Mouse (Mus musculus): ENCODE data around the gene Hcn1. TPM values are rescaled to one million over a fixed set of nuclear protein-coding genes. Genes with fewer than 3 reads are reported as not detected.
A peak's percentile ranks its signal among the peaks of the same experiment; 100 is the strongest.

The Hcn1 gene
- polyA plus RNA-seq, 1 experiment from 2014 or later: 1.3 TPM

DNA sequence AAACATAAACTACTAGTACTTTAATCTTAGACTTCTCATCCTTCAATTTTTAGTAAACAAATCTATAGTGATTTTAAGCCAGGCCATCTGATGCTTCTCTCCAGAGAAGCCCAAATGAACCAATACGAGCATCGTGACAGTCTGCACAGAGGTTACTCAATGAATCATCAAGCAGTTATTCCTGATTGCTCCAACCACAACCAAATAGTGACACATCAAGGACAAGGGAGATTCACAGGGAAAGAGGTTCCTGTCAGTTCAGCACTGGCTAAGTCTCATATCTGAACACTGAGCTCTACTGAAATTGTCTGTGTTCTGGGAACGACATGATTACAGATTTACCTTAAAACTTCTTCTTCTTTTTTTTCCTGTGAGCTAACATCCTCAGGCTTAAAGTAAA lies 305.7 kb downstream of the Hcn1 start:
- Histone ChIP-seq H3K36me3 (no peaks in the 10 kb centered on the region), H3K27ac (replicated peaks) (no peak overlapping the region), H3K9ac (no peak overlapping the region), H3K4me3 (no peak overlapping the region), H3K27me3 (no peaks in the 10 kb centered on the region), H3K4me1 (replicated peaks) (no peaks in the 10 kb centered on the region), H3K4me2 (no peak overlapping the region), H3K9me3 (no peaks in the 10 kb centered on the region)
- WGBS: 91% methylated on average over 3 of the region's 3 CpGs
- no peak for ATAC-seq (ENCODE audit: low FRiP score, low read depth)

DNA sequence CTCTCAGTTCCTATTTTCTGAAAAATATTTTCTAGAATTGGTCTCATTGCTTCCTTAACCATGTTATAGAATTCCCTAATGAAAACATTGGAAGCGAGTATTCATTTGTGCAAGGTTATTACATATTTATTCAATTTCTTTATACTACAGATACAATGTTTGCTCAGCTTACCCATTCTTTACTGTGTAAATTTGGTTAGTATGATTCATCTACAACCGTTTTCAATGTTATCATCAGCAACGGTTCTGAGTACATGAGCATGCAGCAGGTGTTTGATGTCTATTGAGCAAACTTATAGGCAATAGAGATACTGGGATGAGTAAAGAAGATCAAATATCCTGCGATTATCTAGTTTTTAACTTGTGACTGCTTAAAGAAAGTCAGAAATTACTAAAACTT lies 327.6 kb downstream of the Hcn1 start:
- no peaks in the 10 kb centered on the region for H3K9me3 ChIP-seq
- H3K27ac ChIP-seq (replicated peaks): no peak overlapping the region
- no peaks in the 10 kb centered on the region for H3K4me1 ChIP-seq (replicated peaks)
- whole genome bisulfite sequencing: 89% methylated on average over 4 of the region's 4 CpGs
- no peaks in the 10 kb centered on the region for H3K27me3 ChIP-seq
- H3K4me2 ChIP-seq: no peak overlapping the region
- H3K4me3 ChIP-seq: no peak overlapping the region
- no peak overlapping the region for H3K9ac ChIP-seq
- H3K36me3 ChIP-seq: no peaks in the 10 kb centered on the region
- ATAC-seq (ENCODE audit: low FRiP score, low read depth): no peak

DNA sequence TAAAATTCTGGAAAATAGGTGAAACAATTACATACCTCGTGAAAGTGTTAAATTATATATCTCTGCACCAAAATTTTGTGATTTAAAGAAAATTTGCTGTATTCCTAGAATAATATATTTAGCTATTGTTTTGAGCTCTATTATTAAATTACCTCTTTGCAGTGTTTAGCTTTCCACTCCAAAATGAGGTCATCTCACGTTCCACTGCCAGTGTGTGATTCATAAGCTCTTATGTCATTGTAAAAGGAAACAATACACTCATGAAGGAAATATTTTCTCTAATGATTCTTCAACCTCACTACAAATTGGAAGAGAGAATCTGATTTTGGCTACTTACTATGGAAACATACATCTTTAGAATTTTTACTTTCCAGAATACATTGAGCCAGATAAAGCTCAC lies 329.6 kb downstream of the Hcn1 start:
- Histone ChIP-seq H3K36me3 (no peaks in the 10 kb centered on the region), H3K4me3 (no peak overlapping the region), H3K9ac (no peak overlapping the region), H3K9me3 (no peaks in the 10 kb centered on the region), H3K27ac (replicated peaks) (no peak overlapping the region), H3K4me2 (no peak overlapping the region), H3K4me1 (replicated peaks) (no peaks in the 10 kb centered on the region), H3K27me3 (no peaks in the 10 kb centered on the region)
- 81% methylated on average over 2 of the region's 2 CpGs for WGBS
- no peak for ATAC-seq (ENCODE audit: low FRiP score, low read depth)

DNA sequence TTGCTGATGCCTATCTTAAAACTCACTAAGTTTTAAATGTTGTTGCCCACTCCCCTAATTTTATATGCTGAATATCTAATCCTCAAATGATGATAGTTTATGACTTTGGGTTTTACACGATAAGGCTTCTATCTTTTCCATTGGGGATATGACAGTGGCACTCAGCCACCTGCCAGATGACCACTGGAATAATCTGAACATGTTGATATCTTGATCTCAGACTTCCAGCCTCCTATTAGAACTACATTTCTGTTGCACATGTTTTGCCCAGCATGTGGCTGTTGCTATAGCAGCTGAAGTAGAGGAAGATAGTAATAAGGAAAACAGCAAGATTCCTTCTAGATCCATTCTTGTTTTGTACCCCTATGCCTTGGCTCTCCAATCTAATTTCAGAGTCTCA lies 336.6 kb downstream of the Hcn1 start:
- H3K9me3 ChIP-seq: no peaks in the 10 kb centered on the region
- 69% methylated on average over 1 of the region's 1 CpGs for WGBS
- no peak for ATAC-seq (ENCODE audit: low FRiP score, low read depth)
- H3K27me3 ChIP-seq: no peaks in the 10 kb centered on the region
- H3K4me2 ChIP-seq: no peak overlapping the region
- no peaks in the 10 kb centered on the region for H3K36me3 ChIP-seq
- no peaks in the 10 kb centered on the region for H3K4me1 ChIP-seq (replicated peaks)
- no peak overlapping the region for H3K4me3 ChIP-seq
- H3K9ac ChIP-seq: no peak overlapping the region
- no peak overlapping the region for H3K27ac ChIP-seq (replicated peaks)

DNA sequence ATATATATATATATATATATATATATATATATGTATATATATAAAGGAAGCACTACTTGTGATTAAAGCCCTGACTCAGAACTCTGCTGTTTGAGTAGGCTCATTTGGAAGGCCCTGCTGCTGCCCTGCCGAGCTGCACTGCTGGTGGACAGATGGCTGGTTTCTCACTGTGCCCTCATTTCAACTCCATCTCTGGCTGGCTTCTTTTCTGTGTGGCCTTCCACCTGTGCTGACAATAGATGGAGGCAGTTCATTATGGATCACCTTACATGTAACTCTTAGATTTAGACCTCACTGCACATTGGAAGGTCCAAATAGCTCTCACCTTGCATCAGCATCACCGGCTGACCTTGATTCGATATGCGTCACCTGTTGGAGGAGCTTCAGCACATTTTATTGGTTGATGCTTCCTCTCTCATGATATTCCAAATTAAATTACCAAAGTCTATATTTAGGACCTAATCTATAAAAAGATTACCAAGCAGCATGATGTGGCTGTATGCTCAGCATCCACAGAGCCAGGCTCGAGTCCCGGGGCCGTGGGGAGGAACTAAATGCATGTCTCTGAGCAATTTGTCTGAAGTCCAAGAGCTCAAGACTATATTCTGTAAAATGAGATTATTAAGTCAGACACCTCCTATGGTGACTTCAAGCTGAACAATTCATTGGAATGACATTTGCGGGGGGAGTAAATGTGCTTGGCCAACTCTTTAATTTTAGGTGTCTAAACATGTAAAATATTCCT lies 338.6 kb downstream of the Hcn1 start:
- H3K27ac ChIP-seq (replicated peaks): no peak overlapping the region
- no peak overlapping the region for H3K9ac ChIP-seq
- no peak overlapping the region for H3K4me2 ChIP-seq
- H3K36me3 ChIP-seq: no peaks in the 10 kb centered on the region
- H3K4me1 ChIP-seq (replicated peaks): no peaks in the 10 kb centered on the region
- H3K27me3 ChIP-seq: no peaks in the 10 kb centered on the region
- no peak overlapping the region for H3K4me3 ChIP-seq
- peak; percentile 80 for ATAC-seq (ENCODE audit: low FRiP score, low read depth)
- no peaks in the 10 kb centered on the region for H3K9me3 ChIP-seq
- WGBS: 82% methylated on average over 8 of the region's 8 CpGs

DNA sequence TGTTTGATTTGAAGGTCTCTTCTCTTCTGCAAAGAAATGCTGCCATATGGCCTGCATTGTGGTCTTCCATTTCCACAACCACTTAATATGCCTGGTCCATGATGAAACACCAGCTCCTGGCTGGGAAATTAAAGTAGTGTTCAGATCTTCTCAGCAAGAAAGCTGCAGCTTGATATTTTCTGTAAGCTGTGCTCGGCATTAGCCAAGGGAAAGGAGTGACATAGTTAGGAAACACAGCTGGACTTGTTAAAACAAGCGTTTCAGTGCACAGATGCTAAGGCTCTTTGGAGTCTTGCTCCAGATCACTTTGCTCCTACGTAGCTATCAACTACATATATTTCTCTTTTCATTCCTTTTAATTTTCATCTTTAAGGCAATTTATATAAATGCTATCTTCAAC lies 344.7 kb downstream of the Hcn1 start:
- Histone ChIP-seq H3K27ac (replicated peaks) (no peak overlapping the region), H3K4me2 (no peak overlapping the region), H3K4me1 (replicated peaks) (no peaks in the 10 kb centered on the region), H3K4me3 (no peak overlapping the region), H3K9ac (no peak overlapping the region), H3K27me3 (no peaks in the 10 kb centered on the region), H3K9me3 (no peaks in the 10 kb centered on the region), H3K36me3 (no peaks in the 10 kb centered on the region)
- WGBS: 78% methylated on average over 3 of the region's 3 CpGs
- ATAC-seq (ENCODE audit: low FRiP score, low read depth): no peak

DNA sequence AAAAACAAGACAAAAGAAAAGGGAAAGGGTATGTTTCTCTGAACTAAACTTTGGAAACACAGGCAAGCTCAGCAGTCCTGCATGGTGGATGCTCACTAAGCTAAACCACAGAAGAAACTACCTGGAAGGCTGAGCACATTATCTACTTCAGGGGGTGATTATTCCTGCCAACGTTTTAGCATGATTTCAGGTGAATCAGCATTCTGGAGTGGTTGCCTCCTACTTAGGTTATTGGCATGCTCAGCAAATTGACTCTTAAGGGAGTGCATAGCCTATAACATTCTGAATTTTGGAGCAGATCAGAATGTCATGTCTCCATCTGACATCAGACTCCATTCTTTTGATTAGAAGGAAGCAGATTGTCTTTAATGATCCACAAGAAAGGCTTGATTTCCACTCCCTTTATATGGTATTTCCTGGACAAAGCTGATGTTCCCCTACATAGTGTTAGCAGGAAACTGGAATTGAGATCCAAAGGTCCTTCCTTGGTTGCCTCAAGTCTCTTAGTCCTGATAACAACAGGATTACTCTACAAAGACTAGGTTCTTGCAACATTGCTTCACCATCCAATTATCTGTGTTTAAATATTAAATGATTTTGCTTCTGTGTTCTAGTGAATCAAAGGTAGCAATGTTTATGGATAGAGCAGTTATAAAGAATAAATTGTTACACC lies 345.7 kb downstream of the Hcn1 start:
- Histone ChIP-seq H3K4me2 (no peak overlapping the region), H3K9ac (no peak overlapping the region), H3K4me1 (replicated peaks) (no peaks in the 10 kb centered on the region), H3K27me3 (no peaks in the 10 kb centered on the region), H3K36me3 (no peaks in the 10 kb centered on the region), H3K9me3 (no peaks in the 10 kb centered on the region), H3K27ac (replicated peaks) (no peak overlapping the region), H3K4me3 (no peak overlapping the region)
- 55% methylated on average over 1 of the region's 1 CpGs for WGBS
- ATAC-seq (ENCODE audit: low FRiP score, low read depth): no peak

DNA sequence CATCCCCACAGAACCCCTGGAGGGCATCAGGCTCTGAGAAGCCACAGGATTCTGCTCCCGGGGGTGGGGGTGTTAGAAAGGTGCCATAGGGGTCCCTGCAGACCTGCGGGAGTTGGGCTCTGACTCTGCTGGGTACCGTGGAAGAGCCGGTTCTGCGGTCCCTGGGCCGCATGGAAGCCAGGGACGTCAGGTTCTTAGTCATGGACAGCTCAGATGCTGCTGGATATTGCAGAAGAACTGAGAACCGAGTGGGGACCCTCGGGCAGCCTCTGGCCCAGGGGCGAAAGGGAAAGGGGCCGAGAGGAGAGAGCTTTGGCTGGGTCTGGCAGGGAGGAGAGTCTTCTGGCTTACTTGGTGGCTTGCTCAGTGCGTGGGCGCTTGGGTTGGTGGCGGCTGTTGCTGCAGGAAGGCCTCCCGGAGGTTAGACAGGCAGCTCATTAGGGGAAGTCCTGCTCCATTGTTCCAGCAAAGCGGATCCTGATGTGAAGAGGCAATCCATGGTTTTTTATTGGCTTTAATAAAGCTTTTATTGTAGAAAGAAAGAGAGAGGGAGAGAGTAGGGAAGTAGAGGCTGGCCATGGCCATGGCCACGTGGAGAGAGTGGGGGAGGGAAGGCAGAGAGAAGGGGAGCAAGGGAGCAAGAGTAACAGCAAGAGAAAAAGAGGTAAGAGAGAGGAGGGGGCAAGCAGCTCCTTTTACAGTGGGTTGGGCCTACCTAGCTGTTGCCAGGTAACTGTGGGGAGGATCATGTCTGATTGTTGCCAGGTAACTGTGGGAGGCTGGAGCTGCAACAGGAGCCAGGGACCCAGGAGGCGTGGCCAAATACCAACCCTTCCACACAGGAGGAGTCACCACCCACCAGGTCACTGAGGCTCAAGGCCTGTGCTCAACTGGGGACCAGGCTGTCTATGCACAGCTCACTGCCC lies 356.6 kb downstream of the Hcn1 start:
- ATAC-seq (ENCODE audit: low FRiP score, low read depth): 0 out of 2 replicates have a peak, but pooled peaks have one; percentile 48
- Histone ChIP-seq H3K27ac (replicated peaks) (no peak overlapping the region), H3K36me3 (no peaks in the 10 kb centered on the region), H3K9me3 (no peaks in the 10 kb centered on the region), H3K9ac (no peak overlapping the region), H3K4me2 (0 out of 2 replicates have a peak overlapping the region, but pooled peaks have one; percentile 13), H3K4me3 (no peak overlapping the region), H3K4me1 (replicated peaks) (no peaks in the 10 kb centered on the region), H3K27me3 (no peaks in the 10 kb centered on the region)
- WGBS: 10% methylated on average over 18 of the region's 18 CpGs

DNA sequence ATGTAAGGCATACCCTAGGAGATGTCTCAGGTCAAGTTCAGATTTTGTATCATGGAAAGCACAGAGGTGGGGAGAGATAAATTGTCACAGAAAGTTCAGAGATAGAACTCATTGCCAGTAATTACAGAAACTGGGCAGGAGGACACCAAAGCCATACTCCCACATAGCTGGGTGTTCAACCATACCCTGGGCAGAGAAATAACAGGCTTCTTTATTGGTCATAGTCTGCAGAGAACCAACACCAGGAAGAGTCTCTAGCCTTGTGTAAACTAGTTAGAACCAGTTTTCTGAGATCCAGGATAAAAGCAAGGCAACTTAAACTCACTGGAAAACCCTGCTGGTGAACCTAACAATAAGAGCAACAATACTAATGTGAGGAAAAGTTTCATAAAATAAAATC lies 362.5 kb downstream of the Hcn1 start:
- Histone ChIP-seq H3K27ac (replicated peaks) (no peak overlapping the region), H3K4me2 (no peak overlapping the region), H3K36me3 (no peaks in the 10 kb centered on the region), H3K4me1 (replicated peaks) (no peaks in the 10 kb centered on the region), H3K9me3 (no peaks in the 10 kb centered on the region), H3K27me3 (no peaks in the 10 kb centered on the region), H3K9ac (no peak overlapping the region), H3K4me3 (no peak overlapping the region)
- no peak for ATAC-seq (ENCODE audit: low FRiP score, low read depth)

DNA sequence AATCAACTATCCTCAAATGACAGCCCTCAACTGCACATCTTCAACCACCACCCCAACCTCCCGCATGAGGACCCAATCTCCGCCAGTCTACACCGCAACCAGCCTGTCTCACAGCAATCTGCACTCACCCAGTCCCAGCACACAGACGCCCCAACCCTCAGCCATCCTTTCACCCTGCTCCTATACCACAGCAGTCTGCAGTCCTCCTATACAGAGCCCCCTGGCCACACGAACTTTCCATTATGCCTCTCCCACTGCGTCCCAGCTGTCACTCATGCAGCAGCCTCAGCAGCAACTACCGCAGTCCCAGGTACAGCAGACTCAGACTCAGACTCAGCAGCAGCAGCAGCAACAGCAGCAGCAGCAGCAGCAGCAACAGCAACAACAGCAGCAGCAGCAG lies 373.3 kb downstream of the Hcn1 start:
- no peaks in the 10 kb centered on the region for H3K36me3 ChIP-seq
- no peaks in the 10 kb centered on the region for H3K9me3 ChIP-seq
- H3K4me3 ChIP-seq: no peak overlapping the region
- no peaks in the 10 kb centered on the region for H3K27me3 ChIP-seq
- H3K4me1 ChIP-seq (replicated peaks): no peaks in the 10 kb centered on the region
- ATAC-seq (ENCODE audit: low FRiP score, low read depth): 0 out of 2 replicates have a peak, but pooled peaks have one; percentile 23
- no peak overlapping the region for H3K27ac ChIP-seq (replicated peaks)
- 71% methylated on average over 7 of the region's 7 CpGs for WGBS
- no peak overlapping the region for H3K4me2 ChIP-seq
- no peak overlapping the region for H3K9ac ChIP-seq

DNA sequence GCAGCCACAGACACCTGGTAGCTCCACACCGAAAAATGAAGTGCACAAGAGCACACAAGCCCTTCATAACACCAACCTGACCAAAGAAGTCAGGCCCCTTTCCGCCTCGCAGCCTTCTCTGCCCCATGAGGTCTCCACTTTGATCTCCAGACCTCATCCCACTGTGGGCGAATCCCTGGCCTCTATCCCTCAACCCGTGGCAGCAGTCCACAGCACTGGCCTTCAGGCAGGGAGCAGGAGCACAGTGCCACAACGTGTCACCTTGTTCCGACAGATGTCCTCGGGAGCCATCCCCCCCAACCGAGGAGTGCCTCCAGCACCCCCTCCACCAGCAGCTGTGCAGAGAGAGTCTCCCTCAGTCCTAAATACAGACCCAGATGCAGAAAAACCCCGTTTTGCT lies 373.7 kb downstream of the Hcn1 start:
- H3K27ac ChIP-seq (replicated peaks): no peak overlapping the region
- H3K9me3 ChIP-seq: no peaks in the 10 kb centered on the region
- WGBS: 61% methylated on average over 10 of the region's 10 CpGs
- H3K9ac ChIP-seq: no peak overlapping the region
- no peak for ATAC-seq (ENCODE audit: low FRiP score, low read depth)
- no peaks in the 10 kb centered on the region for H3K27me3 ChIP-seq
- H3K4me3 ChIP-seq: no peak overlapping the region
- no peaks in the 10 kb centered on the region for H3K4me1 ChIP-seq (replicated peaks)
- H3K36me3 ChIP-seq: no peaks in the 10 kb centered on the region
- no peak overlapping the region for H3K4me2 ChIP-seq

DNA sequence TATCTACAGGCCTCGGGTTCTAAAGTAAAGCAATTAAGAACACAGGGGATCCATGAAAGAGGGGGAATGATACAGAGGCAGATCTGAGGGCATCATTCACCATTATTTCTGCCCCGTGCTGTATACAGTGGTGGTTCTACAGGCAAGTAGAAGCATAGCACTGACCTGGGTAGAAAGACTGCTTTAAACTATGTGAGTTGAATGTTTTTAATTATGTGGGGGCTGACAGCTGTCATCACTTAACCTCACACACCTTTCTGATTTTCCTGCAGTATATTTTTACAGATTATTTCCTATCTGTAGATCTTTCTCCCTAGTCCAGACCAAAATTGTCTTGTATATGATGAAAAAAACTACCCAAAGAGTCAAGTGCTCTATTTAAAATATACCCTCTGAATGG lies 382.2 kb downstream of the Hcn1 start:
- Histone ChIP-seq H3K9me3 (no peaks in the 10 kb centered on the region), H3K27me3 (no peaks in the 10 kb centered on the region), H3K4me3 (no peak overlapping the region), H3K36me3 (no peaks in the 10 kb centered on the region), H3K9ac (no peak overlapping the region), H3K4me2 (no peak overlapping the region), H3K4me1 (replicated peaks) (no peaks in the 10 kb centered on the region), H3K27ac (replicated peaks) (no peak overlapping the region)
- WGBS: 66% methylated on average over 2 of the region's 2 CpGs
- no peak for ATAC-seq (ENCODE audit: low FRiP score, low read depth)

Measured in hindbrain, embryonic 15.5 days (tissue).